Mouse (Mus musculus) left cerebral cortex, postnatal 4 days (tissue): ENCODE data around the gene 2310033P09Rik. TPM values are rescaled to one million over a fixed set of nuclear protein-coding genes. Genes with fewer than 3 reads are reported as not detected.
A peak's percentile ranks its signal among the peaks of the same experiment; 100 is the strongest.

ENCODE experiments used
- DNase-seq: peaks from one replicate; pipeline ENCODE4 v3.0.0-alpha.2; 2022
- intact Hi-C: fragments of 180-260 bp; cut with DNase I; formaldehyde crosslinking; loops from one replicate; pipeline ENCODE4 v1.15.1; 2025
- total RNA-seq, 2 experiments: library from RNA; stranded (reverse); gene quantifications; 2 replicates each; pipeline ENCODE4 v1.2.3; 2021

Gene 2310033P09Rik
- total RNA-seq, 2 experiments from 2014 or later = 15.5 to 18.6 TPM

DNA sequence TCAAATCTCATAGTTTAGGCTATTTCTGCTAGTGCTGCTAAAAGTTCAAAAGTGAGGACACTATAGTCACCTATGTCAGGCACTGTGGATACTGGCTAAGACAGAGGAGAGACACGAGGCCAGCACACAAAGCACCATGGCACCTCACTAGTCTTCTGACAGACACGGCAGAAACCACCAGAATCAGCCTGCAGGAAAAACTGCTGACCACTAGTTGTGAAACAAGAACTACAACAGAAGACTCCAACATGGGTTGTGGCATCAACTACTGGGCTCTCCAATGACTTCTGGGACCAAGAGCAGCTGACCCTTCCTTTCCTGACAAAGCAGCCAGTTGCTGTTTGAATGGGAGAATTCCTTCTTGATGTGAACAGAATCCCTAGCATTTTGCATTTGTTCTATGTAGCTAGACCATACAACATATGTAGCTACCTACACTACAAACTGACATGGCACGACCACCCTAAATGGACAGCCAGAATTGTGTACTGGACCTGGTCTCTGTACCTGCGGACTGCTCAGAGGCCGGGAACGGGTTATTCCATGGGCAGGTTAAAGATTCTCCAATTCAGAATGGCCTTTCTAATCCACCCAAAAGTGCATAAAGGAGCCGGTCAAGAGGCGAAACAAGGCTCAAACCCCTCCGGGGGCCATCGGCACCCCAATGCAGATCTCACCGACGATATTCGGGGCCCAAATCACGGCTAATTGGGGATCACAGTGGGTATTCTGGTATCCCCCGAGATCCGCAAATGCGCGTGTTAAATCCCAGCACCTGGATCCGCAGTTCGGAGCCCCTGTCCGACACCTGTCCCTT lies 18.9 kb downstream of the 2310033P09Rik start:
- intact Hi-C loops = no loop called here
- DNase-seq = no peak

DNA sequence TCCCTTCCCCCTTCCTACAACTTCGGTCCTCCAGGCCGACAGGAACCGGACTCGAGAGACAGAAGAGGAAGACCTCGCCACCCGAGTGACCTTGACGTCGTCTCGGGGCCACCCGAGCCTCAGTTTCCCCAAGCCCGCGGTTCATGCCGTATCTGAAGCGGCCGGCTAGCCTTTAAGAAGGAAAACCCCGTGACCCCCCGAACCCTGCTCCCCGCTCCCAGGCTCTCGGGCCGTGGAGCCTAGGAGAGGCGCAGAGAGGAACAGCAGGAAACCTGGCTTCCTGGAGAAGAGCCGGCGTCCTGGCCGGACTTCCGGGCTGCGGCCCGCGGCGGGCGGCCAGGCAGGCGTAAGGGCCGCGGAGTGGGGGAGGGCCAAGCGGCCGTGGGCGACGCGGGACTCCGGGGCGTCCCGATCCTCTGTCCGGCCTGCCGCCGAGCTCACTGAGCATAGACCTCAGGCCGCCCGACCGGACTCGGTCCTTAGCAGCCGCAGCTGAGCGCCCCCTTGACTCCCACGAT lies 19.5 kb downstream of the 2310033P09Rik start:
- intact Hi-C loops = no loop called here

DNA sequence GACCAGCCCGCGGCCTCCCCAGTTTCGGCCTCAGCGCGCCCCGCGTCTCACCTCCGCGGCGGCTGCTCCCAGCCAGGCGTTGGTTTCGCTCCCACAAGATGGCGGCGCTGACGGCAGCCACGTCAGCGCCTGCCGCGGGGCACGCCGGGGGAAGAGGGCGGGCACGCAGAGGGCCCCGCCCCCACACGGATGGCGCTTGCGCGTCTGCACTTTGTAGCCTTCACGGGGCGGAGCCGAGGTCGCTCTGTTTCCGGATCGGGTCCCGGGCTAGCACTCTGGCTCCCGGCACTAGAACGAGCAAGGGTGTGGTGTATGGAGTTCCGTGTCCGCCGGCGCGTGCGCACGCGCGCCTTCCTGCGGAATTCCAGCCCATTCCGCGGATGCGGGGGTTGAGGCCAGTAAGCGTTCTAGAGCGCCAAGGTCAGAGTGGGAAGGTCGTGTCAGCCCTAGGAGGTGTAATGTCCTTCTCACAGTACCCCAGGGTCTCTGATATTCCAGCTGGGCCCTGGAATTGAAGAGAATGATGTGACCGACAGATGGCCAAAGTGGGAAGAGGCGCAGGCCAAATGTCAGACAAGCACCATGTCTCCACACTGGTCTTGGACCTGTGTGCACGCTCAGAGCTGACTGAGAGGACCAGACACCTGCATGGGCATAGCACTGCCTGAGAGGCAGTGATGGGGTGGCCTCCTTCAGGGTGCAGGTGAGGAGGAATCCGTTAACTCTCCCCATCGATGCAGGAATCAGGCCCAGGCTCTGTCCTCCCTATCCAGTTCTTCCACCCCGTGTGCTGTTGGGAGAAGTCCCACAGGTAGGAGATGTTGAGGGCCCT lies 20.2 kb downstream of the 2310033P09Rik start, which contains the start of gene Arf1:
TSS of gene Arf1 (minus strand) at position 149 of the 832 bp plus-strand sequence.
- intact Hi-C loops = no loop called here
- peak; percentile 97 for DNase-seq

More for the DNA sequence above, 19.5 kb downstream of the 2310033P09Rik start:
- DNase-seq = no peak

DNA sequence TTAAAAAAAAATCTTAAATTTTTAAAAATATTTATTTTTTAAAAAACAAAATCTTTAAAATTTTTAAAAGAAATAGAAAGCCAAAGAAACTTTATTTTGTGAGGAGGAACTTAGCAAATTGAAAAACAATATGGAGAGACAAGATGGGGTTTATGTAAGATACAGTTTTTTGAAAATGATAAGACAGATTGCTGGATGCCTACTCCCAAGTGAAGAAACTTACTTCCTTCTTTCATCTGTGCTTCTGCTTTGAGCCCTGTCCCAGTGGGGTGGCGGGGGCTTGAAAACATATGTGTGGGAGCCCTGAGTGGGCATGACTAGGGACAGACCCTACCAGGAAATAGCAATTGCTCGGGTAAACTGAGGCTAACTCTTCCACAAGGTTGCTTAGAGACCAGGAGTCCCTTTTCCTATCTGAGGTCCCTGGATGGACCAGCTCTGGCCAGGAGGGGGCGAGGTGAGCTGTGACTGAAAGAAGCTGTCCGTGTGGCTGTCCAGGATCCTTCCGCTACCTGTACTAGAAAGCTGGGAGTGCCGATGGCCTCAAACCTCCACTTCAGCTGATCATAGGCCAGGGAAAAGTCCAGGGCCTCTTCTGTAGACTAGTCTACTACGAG lies 22.1 kb downstream of the 2310033P09Rik start:
- DNase-seq = peak; percentile 70
- intact Hi-C loops = no loop called here

DNA sequence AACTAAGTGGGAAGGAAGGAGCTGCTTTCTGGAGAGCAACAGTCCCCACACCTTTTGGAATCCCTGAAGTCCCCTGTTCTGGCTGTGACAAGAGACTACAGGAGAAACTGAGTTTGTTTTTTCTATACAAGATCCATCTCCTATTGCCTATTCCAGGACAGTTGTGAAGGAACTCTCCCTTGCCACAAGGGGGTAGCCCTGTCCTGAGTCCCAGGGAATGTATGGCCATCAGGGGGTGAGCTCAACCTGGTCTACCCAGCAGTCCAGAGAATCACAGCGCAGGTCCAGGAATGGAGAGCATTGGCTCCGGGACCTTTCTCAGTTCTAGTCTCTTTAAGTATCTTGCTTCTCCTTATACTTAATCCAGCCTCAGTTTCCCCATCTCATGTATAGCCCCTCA lies 24.7 kb downstream of the 2310033P09Rik start:
- intact Hi-C loops = no loop called here
- DNase-seq = no peak

DNA sequence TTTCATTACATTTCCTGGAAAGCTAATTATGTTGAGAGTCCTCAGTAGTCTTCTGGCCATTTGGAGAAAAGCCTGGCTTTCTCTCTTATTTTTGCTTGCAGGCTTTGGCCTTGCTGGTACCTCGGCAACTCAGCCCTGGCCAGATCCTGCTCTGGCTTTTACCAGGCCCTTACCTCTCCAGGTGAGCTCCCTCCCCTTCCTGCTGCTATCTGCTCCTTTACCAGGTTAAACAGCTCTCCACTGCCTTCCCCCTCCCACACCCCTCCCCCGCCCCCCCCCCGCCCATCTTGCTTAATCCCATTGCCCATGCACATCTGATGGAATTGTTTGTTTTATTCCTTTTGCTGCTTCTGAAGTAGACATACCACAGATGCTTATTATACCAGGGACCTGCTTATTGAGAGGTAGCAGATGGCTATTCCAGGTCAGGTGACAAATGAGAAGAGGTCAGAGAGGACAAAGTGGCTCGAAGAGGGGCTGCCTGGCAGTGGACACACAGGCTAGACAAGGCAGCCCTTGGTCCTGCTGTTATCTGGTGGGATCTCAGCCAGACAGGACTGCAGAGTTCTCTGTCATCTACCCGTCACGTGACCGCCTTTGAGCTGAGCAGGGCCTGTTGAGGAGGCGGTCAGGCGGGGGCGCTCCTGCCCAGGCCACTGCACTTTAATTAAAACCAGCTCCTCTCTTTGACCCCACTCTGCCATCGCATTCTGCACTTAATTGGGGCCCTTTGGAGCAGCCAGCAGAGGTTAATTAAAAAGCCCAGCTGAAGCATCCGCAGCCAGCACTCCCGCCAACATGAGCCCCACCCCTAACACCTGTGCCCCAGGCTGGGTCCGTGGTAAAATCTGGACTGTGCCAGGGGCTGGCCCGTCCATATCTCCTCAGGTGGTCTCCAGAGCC lies 30.7 kb downstream of the 2310033P09Rik start:
- intact Hi-C loops = no loop called here
- peak; percentile 91 for DNase-seq

DNA sequence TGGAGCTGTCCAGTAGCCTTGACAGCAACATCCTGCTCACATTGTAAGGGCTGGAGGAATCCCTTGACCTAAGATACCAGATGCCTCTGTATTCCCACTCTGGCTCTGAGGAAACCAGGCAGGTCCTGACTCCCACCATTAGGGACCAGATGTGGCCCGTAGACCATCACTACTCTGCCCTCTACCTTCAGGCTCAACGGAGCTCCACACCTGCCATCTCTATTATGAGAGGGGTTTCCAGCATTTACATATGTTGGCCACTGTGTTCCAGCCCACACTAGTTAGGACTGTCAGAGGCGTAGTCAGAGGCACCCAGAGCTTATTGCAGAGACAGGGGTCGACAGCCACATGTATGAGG lies 31.3 kb downstream of the 2310033P09Rik start:
- no peak for DNase-seq
- intact Hi-C loops = no loop called here

DNA sequence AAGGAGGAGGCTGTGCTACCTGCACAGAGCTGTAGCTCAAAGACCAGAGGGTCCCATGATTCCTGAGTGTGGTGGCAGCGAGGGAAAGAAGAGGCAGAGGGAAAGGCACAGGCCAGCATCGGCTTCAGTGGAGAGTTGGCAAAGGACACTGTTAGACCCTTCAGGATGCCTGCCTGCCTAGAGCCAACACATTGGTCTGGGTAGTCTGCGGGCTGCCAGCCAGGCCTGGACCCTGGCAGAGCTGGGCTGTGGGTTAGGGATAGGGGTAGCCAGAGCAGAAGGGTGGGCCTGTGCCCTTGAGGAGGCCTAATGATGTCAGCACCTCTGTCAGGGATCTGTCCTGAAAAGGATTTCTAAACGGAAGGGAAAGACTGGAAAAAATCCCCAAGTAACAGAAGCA lies 31.7 kb downstream of the 2310033P09Rik start:
- intact Hi-C loops = loop anchor here (5.0 kb wide), 1 partner anchor 58 kb away; no protein-coding TSS in a partner anchor
- peak; percentile 39 for DNase-seq

DNA sequence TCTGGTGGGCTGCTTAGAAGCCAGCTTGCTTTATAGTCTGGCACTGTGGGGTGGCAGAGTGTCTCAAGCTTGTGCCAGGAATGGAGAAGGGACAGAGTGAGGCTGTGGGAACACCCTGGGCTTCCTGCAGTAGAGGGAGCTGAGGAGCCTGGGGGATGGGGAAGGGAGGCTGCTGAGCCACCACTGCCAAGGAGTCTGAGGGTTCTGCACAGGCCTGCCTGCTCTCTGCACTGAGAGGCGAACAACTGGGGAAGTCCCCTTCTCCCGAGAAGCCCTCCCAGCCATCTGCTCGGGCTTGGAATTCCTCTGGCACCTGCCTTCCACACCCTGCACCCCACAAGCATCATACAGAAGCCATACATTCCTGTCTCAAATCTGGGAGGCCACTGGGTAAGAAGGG lies 33.7 kb downstream of the 2310033P09Rik start:
- DNase-seq = peak; percentile 22
- intact Hi-C loops = loop anchor here (5.0 kb wide), 1 partner anchor 55 kb away; no protein-coding TSS in a partner anchor

DNA sequence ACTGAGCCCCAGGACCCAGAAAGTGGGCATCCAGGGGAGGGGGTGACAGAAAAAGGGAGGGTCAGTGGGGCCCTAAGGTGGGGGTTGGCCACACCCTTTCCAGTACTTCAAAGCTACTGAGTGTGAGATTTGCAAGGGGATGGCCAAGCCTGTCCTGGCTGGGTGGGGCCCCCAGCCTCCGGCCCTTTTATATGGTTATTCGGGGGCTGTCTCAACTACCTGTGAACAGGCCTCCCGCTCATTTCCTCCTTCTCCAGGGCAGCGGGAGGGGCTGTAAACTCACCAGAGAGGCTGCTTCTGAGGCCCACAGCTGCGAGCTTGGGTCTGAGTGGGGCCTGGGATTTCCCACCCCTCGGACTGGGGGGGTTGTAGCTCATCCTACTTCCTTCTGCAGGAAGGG lies 35.7 kb downstream of the 2310033P09Rik start:
- DNase-seq = no peak
- intact Hi-C loops = loop anchor here (5.0 kb wide), 1 partner anchor 53 kb away; no protein-coding TSS in a partner anchor

DNA sequence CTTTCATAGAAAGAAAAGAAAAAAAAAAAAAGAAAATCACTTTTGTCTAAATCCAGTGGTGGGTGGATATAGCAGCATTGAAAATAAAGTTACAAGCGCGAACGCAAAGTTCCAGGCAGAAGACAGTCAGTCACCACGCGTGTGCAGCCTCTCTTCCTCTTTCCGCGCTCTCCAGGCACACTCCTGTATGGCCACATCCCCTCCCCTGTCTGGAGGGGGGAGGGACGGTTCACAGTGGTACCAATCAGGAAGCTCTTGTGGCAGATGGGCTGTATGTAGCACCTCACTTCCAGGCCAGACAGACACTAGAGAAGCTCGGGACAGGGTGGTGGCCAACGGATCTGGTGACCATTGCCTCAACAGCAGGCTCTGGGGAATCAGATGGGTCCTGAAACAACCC lies 40.0 kb downstream of the 2310033P09Rik start:
- intact Hi-C loops = no loop called here
- no peak for DNase-seq

DNA sequence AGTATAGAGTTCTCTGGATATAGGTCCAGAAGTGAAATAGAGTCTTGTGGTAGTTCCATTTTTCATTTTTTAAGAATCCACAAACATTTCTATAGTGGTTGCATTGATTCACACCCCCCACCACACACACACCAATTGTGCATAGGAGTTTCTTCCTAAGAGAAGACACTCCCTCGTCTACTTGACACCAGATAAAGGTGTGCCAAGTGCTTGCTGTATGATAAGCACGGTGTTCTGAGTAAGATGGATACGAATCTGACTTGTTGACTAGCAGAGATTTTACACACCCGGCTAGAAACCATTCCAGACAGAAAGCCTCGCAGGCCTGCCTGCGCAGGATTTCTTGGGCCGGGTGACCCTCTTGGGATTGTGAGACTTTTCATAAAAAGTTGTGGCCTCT lies 51.5 kb downstream of the 2310033P09Rik start:
- no peak for DNase-seq
- intact Hi-C loops = no loop called here

Other genes with a start within 250 kb of the 2310033P09Rik start
- gene Trim11, start 230.2 kb upstream of the 2310033P09Rik start, total RNA-seq = 10 to 100 TPM; 26.0 to 27.0 TPM
- 1 to 10 TPM; 4.4 to 4.7 TPM for gene Obscn, start 71.9 kb upstream of the 2310033P09Rik start, total RNA-seq
- 10 to 100 TPM in 1 of 2 experiments, 1 to 10 TPM in 1; 8.9 to 13.1 TPM for gene Iba57, start 44.6 kb upstream of the 2310033P09Rik start, total RNA-seq
- gene Gjc2, start 25.1 kb upstream of the 2310033P09Rik start, total RNA-seq = under 1 TPM; 0.86 to 0.89 TPM
- 100 to 1,000 TPM in 1 of 2 experiments, 10 to 100 TPM in 1; 93.9 to 107 TPM for gene Guk1, start 16.1 kb upstream of the 2310033P09Rik start, total RNA-seq
- gene Mrpl55, start 5.8 kb upstream of the 2310033P09Rik start, total RNA-seq = 10 to 100 TPM; 28.8 to 33.5 TPM
- 100 to 1,000 TPM; 389 TPM for gene Arf1, start 19.9 kb downstream of the 2310033P09Rik start, total RNA-seq
- not detected for gene Wnt3a, start 82.4 kb downstream of the 2310033P09Rik start, total RNA-seq
- 1 to 10 TPM; 3.4 to 4.3 TPM for gene Wnt9a, start 98.6 kb downstream of the 2310033P09Rik start, total RNA-seq
- not detected for gene Prss38, start 167.3 kb downstream of the 2310033P09Rik start, total RNA-seq
- 10 to 100 TPM; 27.4 to 29.6 TPM for gene Jmjd4, start 241.7 kb downstream of the 2310033P09Rik start, total RNA-seq
- 100 to 1,000 TPM; 267 to 307 TPM for gene Snap47, start 242.9 kb downstream of the 2310033P09Rik start, total RNA-seq